Mouse (Mus musculus): Measurements from ENCODE around the gene Emp2.

Emp2 gene

DNA sequence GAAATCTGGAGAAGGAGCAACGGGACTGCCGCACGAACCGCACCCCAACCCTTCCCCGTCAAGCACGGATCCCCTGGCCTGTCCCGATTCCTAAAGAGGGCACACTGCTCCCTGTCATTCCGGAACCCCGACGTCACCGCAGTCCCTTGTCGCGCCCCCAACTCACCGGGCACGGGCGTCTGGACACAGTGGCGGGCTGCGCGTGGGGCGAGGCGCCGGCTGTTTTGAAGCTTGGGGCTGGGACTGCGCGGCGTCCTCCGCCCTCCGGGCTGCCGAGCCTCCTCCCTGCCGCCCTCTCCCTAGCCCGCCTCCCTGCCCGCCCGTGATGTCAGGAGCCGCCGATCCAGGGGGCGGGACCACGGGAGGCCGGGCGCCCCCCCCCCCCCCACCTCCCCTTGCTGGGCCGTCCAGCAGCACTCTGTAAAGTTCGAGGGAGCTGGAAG lies at the start of gene Emp2:
TSS of gene Emp2 (minus strand) at position 323 of the 443 bp plus-strand sequence.
- peak; percentile 32 for DNase-seq

DNA sequence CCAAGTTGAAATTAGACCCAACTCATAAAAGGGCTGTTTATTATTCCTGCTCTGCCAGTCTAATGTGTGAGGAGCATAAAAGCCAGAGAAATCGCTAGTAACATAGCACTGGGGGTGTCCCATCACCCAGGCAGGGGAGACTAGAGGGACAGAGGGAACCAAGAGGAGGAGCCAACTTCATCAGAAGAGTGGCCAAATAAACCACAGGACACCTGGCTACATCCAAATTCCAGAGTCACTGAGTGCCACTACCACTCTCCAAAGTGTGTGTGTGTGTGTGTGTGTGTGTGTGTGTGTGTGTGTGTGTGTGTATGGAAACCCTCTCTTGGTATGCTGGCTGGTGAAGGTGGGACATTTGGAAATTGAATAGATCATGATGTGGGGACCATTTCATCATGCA lies 49.3 kb upstream of the Emp2 start:
- no peak for DNase-seq

DNA sequence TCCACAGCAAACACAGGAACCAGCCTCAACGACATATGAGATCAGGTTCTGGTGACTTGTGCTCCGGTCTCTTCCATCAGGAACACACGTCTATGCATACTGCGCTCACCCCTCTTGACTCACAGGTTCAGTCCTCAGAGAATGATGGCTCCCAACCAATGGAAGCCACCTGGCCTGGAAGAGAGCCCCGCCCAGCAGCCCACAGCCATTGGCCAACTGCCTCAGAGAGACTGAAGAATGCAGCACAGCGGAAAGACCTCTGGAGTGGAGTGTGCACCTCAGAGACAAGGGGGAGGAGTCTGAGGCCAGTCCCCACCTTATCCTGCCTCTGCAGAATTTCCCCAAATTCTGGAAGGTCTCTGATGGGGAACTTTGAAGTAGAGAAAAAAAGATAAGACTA lies 45.5 kb upstream of the Emp2 start:
- no peak for DNase-seq

DNA sequence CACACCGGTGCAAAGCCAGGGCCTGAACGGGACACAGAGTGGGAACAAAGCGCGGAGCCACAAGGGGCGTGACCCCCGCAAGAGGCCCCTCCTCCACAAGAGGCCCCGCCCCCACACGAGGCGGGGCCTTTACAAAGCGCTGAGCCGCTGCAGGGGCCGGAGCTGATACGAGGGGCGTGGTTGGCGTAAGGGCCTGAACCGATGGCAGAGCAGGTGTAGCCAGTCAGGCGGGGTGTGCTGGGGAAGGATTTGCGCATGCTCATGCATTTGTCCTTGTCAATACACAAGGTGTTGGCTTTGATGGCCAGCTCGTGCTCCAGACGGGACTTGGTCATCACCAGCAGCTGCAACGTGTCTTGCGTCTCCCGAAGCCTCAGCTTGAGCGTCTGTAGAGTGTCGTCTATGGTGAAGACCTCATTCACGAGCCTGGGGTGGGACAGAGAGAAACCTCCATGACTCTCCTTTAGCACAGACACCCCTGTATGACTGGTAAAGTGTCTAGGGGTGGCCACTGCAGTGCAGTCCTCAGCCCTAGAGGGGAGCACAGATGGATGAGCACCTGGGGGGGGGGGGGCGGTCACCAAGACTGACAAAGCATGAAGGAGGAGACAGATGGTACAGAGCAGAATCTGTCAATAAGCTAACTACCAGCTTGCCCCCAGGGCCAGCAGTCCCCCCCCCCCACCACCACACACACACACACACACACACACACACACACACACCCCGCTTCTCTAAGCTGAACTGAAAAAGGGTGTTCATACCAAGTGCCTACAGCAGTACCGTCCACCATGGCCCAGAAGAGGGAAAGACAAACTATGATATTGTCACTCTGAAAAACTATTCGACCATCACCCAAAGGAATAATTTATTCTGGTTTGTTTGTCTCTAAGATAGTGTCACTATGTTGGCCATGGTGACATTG lies 44.5 kb upstream of the Emp2 start:
- DNase-seq = no peak

DNA sequence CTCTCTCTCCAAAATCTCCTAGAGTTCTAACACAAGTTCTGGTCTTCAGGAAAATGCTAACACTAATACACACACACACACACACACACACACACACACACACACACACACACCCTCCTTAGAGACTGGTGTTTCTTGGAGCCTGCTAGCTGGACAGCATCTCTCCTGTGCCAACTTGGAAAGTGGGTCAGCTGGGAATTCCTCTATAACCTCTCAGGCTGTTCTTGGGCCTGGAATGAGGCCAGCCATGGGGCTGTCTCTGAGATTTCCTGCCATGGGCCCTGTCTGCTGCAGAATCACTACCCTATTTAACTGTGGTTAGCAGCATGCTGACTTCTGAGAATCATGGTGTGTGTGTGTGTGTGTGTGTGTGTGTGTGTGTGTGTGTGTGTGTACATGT lies 41.2 kb upstream of the Emp2 start:
- peak; percentile 43 for DNase-seq

DNA sequence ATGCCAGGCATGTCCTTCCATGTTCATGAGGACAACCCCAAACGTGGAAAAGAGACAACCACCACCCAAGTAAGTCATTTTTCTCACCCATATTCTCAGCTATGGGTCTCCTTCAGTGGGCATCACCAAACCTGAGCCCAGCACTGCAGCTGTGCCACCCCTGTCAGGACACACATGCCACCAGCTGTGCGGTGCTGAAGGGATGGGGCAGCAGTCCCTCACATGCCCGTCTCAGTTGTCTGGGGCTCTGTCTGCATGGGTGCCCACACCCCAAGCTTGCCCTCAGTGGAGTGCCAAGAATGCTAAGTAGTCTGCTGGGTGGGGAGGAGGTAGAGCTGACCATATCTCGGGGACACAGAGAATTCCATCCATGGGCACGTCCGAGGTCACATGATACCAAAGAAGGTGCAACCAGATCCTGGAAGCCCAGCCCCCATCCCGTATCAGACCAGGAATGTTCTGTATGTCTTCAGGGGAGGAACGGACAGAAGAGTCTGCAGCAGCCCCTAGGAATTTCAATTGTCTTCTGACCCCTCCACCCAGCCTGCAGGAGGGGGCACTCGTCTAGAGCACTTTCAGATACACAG lies 37.4 kb upstream of the Emp2 start:
- no peak for DNase-seq

DNA sequence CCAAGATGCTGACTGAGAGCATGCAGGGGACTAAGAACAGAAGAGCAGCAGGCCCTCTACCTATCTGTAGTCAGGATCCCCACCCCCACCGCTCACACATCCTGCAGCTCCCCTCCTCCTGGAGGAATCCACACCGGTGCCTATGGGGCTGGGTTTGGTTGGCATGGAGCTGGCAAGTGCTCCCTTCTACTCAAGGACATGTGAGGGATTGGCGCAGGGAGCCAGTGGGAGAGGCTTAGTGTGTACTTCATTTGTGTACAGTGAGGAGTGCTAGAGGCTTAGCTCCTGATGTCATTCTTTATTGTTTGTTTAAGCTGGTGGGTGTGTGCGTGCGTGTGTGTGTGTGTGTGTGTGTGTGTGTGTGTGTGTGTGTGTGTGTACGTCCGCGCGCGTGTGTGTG lies 36.1 kb upstream of the Emp2 start:
- no peak for DNase-seq

DNA sequence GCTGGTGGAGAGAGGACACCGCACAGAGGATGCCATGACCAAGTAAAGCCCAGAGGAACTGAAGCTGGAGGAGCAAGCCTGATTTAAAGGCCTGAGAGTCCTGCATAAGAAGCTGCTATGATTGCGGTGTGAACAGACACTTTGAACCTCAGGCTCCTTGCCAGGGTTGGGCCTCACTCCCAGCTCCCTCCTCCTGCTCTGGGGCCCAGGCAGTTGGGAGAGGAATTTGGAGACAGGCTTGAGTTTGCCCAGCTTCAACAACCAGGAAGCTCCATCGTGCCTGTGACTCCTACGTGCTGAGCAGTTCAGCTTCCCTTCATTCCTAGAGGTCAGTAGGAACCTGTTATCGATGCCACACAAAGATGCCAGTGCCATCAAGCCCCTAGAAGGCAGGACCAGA lies 35.7 kb upstream of the Emp2 start:
- no peak for DNase-seq

DNA sequence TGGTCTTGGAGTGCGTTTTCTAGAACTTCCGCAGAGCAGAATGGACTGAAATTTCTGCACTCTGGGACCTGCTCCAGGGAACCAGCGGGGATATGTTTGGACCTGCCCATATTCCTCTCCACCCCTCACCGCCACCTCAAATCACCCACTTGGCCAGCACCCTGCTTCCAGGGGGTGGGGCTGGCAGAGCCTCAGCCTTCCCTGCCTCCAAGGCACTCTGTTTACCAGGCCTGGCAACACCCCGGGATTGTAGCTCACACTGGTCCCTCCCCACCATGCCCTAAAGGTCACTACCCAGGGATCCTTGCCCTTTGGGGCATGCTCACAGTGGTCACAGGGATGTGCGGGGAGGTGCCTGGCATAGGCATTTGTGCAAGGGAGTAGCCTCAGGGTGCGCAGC lies 33.8 kb upstream of the Emp2 start:
- DNase-seq = no peak

DNA sequence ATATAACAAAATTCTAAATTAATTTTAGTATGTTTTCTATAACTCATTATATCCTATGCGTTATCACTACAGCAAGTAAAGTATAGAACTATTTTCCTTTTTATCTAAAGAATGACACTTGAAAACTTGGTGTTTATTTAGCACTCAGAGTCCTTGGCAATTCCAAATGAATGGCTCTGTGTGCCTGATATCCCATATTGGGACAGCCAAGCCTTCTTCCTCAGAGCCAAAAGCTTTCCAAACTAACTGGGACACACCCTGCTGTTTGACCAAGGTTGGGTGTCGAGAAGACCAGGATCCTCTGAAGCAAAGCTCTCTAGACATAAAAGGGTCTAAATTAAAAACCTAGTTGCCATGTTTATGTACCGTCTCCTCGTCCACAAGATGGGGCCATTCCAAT lies 27.3 kb upstream of the Emp2 start:
- no peak for DNase-seq

DNA sequence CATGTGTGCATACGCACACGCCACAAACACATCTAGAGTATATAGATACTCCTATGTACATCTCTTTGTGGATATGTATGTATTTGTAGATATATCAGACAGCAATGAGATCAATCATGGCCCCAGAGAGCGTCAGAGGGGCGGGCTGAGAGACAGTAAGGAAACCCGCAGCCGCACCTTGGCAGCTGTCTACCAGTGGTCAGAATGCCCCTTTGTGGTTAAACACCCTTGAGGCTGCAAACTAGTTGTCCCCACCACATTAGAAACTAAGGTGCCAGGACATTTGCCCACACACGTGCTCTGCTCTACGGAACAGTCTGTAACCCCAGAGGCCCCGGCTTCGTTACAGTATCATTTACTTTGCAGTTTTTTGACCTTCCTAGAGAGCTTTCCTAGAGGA lies 26.2 kb upstream of the Emp2 start:
- DNase-seq = no peak

DNA sequence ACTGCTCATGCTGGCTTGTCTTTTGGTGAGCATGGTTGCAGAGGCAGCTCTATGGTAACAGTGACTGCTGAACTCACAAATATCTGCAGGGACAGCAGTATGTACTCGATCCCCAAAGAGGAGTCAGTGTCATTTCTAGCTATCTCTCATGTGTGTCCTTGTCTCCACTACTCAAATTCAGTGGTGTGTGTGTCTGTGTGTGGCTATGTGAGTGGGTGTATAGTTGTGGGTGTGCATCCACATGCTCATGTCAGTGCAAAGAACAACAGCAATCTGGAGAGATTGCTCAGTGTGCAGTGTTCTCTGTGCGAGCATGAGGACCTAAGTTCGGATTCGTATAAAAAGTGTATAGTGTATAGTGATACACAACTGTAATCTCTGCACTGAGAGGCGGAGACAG lies 24.8 kb upstream of the Emp2 start:
- DNase-seq = no peak

DNA sequence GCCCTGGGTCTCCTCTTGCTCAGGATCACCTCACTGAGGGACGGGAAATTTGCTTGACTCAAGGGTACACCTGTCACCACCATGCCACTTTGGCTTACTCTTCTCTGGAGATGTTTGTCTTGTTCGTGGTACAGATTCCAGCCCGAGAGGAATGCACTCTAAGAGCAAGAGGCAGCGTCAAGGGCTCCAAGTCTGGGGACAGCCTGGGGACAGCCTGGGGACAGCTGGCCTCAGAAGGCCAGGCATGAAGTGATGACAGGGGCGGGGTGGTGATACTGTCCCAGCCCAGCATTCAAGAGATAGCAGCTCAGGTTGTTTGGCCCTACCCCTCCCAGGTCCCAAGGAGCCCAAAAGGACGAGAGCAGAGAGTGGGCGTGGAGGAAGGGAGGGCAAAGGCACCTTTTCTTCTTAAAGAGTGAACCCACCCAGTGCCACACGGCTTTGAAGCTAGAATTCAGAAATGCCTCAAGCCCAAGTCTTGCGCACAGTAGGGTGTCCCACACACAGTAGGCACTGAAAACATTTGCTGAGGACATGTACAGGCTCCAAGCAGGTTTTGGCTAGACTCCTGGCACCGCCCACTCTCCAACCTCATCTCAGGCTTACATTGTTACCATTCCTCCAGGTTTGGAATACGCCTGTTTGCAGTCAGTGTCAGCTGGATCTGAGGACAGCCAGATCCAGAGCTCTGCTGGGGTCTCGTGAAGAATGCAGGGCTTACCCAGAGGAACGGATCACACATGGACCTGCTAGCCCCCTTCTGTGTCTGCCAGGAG lies 23.8 kb upstream of the Emp2 start:
- DNase-seq = no peak

DNA sequence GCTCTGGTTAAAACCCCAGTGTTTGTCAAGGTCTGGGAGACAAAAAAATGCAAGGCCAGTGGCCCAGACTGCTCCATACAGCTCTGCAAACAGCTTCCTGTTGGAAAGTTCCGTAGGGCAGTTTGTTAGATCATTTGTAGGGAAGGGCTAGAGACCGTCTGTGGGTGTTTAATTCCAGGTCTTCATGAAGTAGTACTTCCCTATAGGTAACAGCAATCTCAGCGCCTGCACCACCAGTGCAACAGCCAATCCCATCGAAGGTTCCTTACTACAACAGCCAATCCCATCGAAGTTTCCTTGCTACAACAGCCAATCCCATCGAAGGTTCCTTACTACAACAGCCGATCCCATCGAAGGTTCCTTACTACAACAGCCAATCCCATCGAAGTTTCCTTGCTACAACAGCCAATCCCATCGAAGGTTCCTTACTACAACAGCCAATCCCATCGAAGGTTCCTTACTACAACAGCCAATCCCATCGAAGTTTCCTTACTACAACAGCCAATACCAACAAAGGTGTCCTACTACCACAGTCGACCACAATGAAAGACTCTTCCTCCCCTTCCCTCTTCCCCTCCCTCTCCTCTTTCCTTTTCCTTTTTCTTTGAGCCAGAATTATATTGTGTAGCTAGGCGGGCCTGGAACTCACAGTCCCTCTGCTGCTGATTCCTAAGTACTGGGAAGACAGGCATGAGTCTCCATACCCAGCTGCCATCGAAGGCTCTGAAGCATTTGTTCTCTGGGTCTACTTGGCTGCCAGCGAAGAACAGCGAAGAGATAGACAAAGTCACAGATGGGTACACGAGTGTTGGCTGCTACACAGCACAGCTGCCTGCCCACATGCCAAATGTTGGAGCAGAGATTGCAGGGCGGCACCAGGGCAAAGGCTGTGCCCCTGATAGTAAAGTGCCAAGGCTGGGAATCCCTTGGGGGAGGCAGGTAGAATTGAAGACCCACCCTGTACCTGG lies 23.0 kb upstream of the Emp2 start:
- no peak for DNase-seq

DNA sequence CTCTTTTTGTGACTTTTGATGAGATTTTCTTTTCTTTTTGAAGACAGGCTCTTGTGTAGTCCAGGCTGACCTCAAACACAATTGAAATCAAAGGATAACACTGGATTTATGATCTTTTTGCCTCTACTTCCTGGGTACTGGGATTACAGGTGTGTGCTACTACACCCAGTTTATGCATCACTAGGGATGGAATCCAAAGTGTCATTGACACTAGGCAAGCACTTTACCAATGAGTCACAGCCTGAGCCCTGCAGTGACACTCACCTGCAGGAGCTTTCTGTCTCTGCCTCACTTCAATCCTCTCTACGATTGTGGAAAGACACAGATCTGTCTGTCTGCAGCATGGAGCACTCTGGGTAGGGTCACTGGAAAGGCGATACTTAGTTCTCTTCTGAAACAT lies 22.2 kb upstream of the Emp2 start:
- no peak for DNase-seq

DNA sequence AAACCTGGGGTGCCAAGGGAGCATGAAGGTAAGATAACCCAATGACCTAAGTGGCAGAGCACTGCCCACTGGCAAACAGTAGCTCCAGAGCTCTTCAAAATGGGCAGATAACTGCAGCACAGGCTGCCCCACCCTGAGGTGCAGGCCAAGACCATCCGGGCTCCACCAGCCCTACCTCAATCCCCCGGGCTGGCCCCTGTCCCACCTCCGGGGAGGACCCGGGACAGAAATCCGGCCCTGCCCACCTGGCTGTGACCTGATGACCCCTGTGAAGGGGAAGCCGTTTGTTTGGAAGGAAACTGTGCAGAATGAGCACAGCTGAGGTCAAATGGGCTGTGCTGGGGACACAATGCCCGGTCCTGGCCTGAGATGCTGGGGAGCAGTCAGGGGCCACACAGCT lies 19.0 kb upstream of the Emp2 start:
- DNase-seq = no peak

DNA sequence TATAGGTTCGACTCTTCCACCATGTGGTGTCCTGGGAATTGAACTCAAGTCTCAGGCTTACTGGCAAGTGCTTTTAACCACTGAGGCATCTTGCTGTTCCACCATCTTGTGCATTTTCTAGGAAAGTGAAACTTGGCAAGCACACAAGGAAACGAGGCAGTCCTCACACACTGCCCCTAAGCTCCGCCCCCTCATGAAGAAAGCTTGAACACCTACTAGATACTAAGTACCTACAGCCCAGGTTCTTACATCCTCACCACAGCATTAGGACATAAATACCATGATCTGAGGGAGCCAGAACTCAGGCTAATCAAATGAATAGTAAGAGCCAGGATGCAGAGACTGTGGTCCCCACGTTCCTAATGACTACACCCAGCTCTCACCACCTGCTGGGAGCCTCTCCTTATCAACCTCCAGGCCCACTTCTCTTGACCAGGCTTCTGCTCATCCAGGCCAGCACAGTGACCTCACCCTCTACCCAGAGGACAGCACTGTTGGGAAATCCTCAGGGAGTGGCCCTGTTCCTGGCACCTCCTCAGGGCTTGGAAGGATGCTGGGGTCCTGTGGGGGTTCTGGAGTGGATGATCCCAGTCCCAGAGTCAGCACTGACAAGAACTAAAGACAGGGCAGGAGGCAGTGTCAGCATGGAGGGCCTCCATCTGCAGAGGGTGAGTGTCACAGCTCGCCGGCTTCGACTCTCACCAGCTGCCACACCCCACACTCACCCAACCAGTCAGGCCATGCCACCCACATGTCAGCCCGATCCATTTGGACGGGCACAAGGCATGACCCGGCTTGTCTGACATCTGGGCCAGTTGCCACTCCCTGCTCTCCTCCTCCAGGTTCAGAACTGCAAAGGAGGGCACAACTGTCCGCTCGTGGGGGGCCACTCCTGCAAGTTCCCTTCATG lies 17.1 kb upstream of the Emp2 start:
- no peak for DNase-seq

DNA sequence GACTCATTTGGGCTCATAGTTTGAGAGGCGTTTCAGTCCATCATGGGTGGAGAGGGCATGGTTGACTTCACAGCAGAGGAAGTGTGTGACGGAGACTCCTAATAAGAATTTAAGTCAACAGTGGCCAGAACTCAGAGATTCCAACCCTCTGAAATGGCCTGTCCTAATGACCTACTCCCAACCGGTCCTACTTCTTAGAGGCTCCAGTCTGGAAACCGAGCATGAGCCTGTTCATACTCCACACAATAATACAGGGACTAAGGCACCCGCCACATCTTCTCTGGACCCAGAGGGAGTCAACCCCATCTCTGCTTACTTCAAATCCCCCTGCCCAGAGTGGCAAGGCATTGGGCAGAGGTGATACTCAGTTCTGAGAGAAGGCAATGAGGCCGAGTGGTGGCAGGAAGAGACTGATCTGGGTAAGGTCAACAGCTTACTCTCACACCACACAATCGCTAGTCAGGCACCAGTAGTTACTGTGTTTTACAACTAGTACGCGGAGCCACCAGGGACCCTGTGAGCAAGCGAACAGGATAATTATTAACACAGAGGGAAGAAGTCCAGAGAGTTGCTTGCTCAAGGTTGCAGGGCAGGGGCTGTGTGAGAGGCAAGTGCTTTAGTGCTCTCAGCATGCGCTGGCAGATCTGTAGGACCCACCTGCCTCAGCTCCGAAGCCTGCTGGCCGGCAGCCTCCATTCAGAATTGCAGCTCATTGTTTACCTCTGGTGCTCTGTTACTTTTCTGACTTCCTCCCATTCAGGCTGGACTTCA lies 14.0 kb upstream of the Emp2 start:
- no peak for DNase-seq

DNA sequence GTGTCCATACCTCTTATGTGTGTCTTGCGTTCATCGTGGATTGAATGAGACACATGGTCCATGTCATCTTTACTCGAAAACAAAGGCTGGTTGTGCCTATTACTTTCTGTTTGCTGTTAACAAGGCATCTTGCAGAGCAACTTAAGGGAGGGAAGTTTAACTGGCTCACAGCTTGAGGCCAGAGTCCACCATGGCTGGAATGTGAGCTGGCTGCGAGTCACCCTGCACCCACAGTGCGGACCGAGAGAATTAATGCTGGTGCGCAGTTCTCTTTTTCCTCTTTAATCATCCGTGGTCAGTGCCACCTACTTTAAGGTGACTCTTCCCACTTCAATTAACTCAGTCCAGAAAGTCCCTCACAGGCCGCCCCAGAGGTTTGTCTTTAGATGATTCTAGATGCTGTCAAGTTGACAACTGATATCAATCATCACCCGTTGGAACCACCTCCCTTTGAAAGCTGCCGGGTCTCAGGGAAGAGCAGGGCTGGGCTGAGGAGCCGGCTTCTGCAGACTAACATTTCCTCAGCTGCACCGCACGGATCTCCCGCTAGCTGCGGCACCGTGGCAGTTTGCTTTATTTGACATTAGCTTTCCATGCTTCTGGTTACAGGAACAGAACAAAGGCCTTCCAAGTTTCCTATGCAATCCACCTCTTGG lies 6.3 kb upstream of the Emp2 start:
- DNase-seq = no peak

DNA sequence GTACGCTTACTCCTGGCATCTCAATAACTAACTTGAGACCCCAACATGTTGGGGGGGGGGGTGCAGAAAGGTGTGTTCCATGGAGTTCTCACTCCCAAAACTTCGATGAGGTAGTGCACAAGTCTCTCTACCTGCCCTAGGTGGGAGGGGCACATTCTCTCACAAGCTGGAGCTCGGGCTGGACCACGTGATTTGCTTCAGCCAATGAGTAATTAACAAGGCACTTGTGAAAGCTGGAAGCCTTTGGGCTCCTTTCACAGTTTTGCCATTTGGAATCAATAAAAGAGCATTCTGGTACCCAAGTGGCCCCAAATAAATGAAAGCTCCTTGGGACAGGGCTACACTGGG lies 3.4 kb upstream of the Emp2 start:
- DNase-seq = no peak

Data from right cerebral cortex, postnatal 4 days (tissue).